ENCODE assay signal across 8 mouse cellular contexts in the genomic region with DNA sequence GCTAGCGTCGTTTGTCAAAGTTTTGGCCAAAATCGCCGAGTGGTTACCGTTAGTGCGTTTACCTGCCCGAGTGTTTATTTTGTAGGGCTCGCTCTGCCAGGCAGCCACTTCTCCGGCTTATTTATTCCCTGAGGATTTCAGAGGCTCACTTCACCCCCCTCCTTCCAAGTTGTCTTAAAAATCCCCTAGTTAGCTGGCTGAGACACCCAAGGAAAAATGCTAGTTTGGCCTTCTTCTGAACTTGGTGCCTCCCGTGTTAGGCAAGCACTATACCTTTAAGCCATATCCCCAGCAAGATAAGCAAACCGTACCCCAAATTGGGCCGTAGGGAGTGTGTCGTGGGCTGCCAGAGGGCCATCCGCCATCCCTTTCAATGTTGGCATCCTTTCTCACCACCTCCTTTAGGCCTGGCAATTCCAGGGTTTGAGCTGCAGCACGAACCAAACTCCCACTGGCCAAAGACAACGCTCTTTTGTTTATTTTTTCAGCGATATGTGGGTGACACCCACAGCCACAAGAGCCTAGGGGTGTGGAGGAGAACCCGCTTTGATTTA. TPM values are rescaled to one million over a fixed set of nuclear protein-coding genes. Genes with fewer than 3 reads are reported as not detected.
DNase-seq lines count a peak whose midpoint lies in the region; ATAC-seq and TF ChIP-seq lines count a peak whose summit lies in the region.

No protein-coding gene starts in this region.

- peaks cover 2% of the 10 kb centered on the region; the same call in 1 of the 2 replicates for H3K36me3 ChIP-seq in ES-E14 (ENCODE audit: control insufficient read depth, insufficient read depth, low read length, poor library complexity, severe bottlenecking)
- peaks cover 2% of the 10 kb centered on the region for H3K36me3 ChIP-seq in embryonic facial prominence, embryonic 13.5 days
- H3K36me3 ChIP-seq in midbrain, embryonic 13.5 days: peaks cover 1% of the 10 kb centered on the region; the same call in 1 of the 2 replicates

- peaks cover 2 to 3% of the 10 kb centered on the region in 2 experiments; a peak in 2 of 4 replicates for H3K4me1 ChIP-seq in ES-E14 (ENCODE audit: control insufficient read depth in 2 of 2, insufficient read depth in 2 of 2, low read length in 2 of 2, poor library complexity in 1 of 2)
- H3K4me1 ChIP-seq in embryonic facial prominence, embryonic 13.5 days: peaks cover 21% of the 10 kb centered on the region
- peaks cover 27% of the 10 kb centered on the region for H3K4me1 ChIP-seq in midbrain, embryonic 13.5 days (replicated peaks)

- 0 out of 2 replicates have a peak, but pooled peaks have one; percentile 12 for ATAC-seq in embryonic facial prominence, embryonic 13.5 days (ENCODE audit: insufficient number of reproducible peaks, insufficient read depth, low FRiP score, low TSS enrichment, low read depth)
- ATAC-seq in midbrain, embryonic 13.5 days: peak; percentile 47; the same call in 1 of the 2 replicates

- peak overlapping the region; percentile 17; the same call in 1 of the 2 replicates for H3K9ac ChIP-seq in ES-E14 (ENCODE audit: insufficient read depth, low read depth, low read length, poor library complexity, severe bottlenecking)
- H3K9ac ChIP-seq in embryonic facial prominence, embryonic 13.5 days: peak overlapping the region; percentile 95
- peak overlapping the region; percentile 91 for H3K9ac ChIP-seq in midbrain, embryonic 13.5 days (replicated peaks)

- H3K4me3 ChIP-seq in ES-E14 (ENCODE audit: insufficient read depth in 1 of 2, low read depth in 1 of 2, low read length in 2 of 2, poor library complexity in 1 of 2, severe bottlenecking in 1 of 2): peak overlapping the region; percentile 30 to 100
- H3K4me3 ChIP-seq in embryonic facial prominence, embryonic 13.5 days: peak overlapping the region; percentile 96
- peak overlapping the region; percentile 92 for H3K4me3 ChIP-seq in midbrain, embryonic 13.5 days (replicated peaks)

- WGBS in embryonic facial prominence, embryonic 13.5 days: 4% methylated on average over 18 of the region's 18 CpGs
- WGBS in midbrain, embryonic 13.5 days: 9% methylated on average over 18 of the region's 18 CpGs

- intact Hi-C loops in heart, postnatal 14 days (cut with DNase I): no loop called here
- intact Hi-C loops in left cerebral cortex, postnatal 25 days (cut with DNase I): loop anchor here (1.0 kb wide), 1 partner anchor 71 kb away; a partner anchor contains a TSS

- H3K27me3 ChIP-seq in embryonic facial prominence, embryonic 13.5 days: 0 out of 2 replicates have a peak, but pooled peaks cover 1% of the 10 kb centered on the region
- H3K27me3 ChIP-seq in midbrain, embryonic 13.5 days: peaks cover 7% of the 10 kb centered on the region; the same call in 1 of the 2 replicates

- H3K4me2 ChIP-seq in embryonic facial prominence, embryonic 13.5 days: peak overlapping the region; percentile 86
- peak overlapping the region; percentile 89 for H3K4me2 ChIP-seq in midbrain, embryonic 13.5 days (replicated peaks)

- in situ Hi-C loops in ES-E14 (cut with MboI; ENCODE audit: low sequenced_read_pairs in 2 of 2, unreplicated experiment in 2 of 2): no loop called here

- no peaks in the 10 kb centered on the region for H3K9me3 ChIP-seq in ES-E14 (ENCODE audit: control insufficient read depth, insufficient read depth, low read depth, low read length)
- no peaks in the 10 kb centered on the region for H3K9me3 ChIP-seq in embryonic facial prominence, embryonic 13.5 days
- no peaks in the 10 kb centered on the region for H3K9me3 ChIP-seq in midbrain, embryonic 13.5 days

- H3K27ac ChIP-seq in ES-E14 (ENCODE audit: insufficient read depth, low read depth, low read length, poor library complexity, severe bottlenecking): no peak overlapping the region
- H3K27ac ChIP-seq in embryonic facial prominence, embryonic 13.5 days: peak overlapping the region; percentile 94
- peak overlapping the region; percentile 36 for H3K27ac ChIP-seq in midbrain, embryonic 13.5 days

- peak; percentile 12 for DNase-seq in gastrocnemius, adult 18-20 months (ENCODE audit: low spot score)
- no peak for DNase-seq in gastrocnemius, adult 8-10 months (ENCODE audit: low spot score in 2 of 2)
- no peak for DNase-seq in ES-E14 (ENCODE audit: low read depth, low spot score)
- DNase-seq in heart, postnatal 14 days: peak; percentile 19 to 28
- DNase-seq in left cerebral cortex, postnatal 25 days (ENCODE audit: low spot score in 2 of 2): peak; percentile 23 to 84
- DNase-seq in thymus, postnatal 10 days (ENCODE audit: low spot score in 2 of 2): no peak

TF ChIP-seq in ES-E14, 5 proteins besides CTCF, POLR2A, EP300 and RAD21:
- TF ChIP-seq HCFC1 (IDR thresholded peaks at IDR 0.05; ENCODE audit: borderline replicate concordance, insufficient read depth, low read length): no peak
- TF ChIP-seq MAFK (IDR thresholded peaks at IDR 0.05; ENCODE audit: insufficient read depth, low read depth, low read length): no peak
- TF ChIP-seq CHD2 (IDR thresholded peaks at IDR 0.05; ENCODE audit: low read depth, low read length): no peak
- TF ChIP-seq ZNF384 (IDR thresholded peaks at IDR 0.05; ENCODE audit: low read depth, low read length): no peak
- no peak for TF ChIP-seq ZC3H11A (IDR thresholded peaks at IDR 0.05; ENCODE audit: borderline replicate concordance, low read depth, low read length)

RNA-seq across cellular contexts. Expression of a gene that starts 0.4 kb away (rescaled TPM):
- total RNA-seq in gastrocnemius, adult 18-20 months (2021): 10 to 100 TPM; 28.7 to 29.5 TPM
- total RNA-seq in gastrocnemius, adult 8-10 months (2022): 10 to 100 TPM in 3 of 4 experiments, 1 to 10 TPM in 1; 5.2 to 26.1 (median 16.9) TPM
- total RNA-seq in ES-E14 (2012; rRNA removed): 0.36 TPM in 1 of 2 replicates, not detected in the other
- 7.7 and 9.4 TPM in 2 replicates for polyA plus RNA-seq in embryonic facial prominence, embryonic 13.5 days (2015; fragmentation: Nextera tagmentation; extraction: Ambion mirVana)
- total RNA-seq in heart, postnatal 14 days (2021): 10 to 100 TPM in 1 of 2 experiments, not detected in 1; 18.9 TPM
- not detected for total RNA-seq in left cerebral cortex, postnatal 25 days (2021)
- 0.15 and 0.20 TPM in 2 replicates for polyA plus RNA-seq in midbrain, embryonic 13.5 days (2015; fragmentation: Nextera tagmentation; extraction: Ambion mirVana)

RNA-seq across cellular contexts. Expression of a gene that starts 0.5 kb away (rescaled TPM):
- 100 to 1,000 TPM; 667 to 772 TPM for total RNA-seq in gastrocnemius, adult 18-20 months (2021)
- total RNA-seq in gastrocnemius, adult 8-10 months (2022): 100 to 1,000 TPM; 597 to 760 (median 703) TPM
- 55.0 and 57.9 TPM in 2 replicates for total RNA-seq in ES-E14 (2012; rRNA removed)
- polyA plus RNA-seq in embryonic facial prominence, embryonic 13.5 days (2015; fragmentation: Nextera tagmentation; extraction: Ambion mirVana): 249 and 258 TPM in 2 replicates
- total RNA-seq in heart, postnatal 14 days (2021): 1,000 to 10,000 TPM; 1,008 to 1,038 TPM
- total RNA-seq in left cerebral cortex, postnatal 25 days (2021): 100 to 1,000 TPM; 199 to 205 TPM
- polyA plus RNA-seq in midbrain, embryonic 13.5 days (2015; fragmentation: Nextera tagmentation; extraction: Ambion mirVana): 260 and 273 TPM in 2 replicates

RNA-seq across cellular contexts. Expression of a gene that starts 37.2 kb away (rescaled TPM):
- 1 to 10 TPM; 1.2 to 2.0 TPM for total RNA-seq in gastrocnemius, adult 18-20 months (2021)
- total RNA-seq in gastrocnemius, adult 8-10 months (2022): 1 to 10 TPM in 3 of 4 experiments, under 1 TPM in 1; 0.56 to 1.3 (median 1.2) TPM
- total RNA-seq in ES-E14 (2012; rRNA removed): not detected in 2 replicates
- polyA plus RNA-seq in embryonic facial prominence, embryonic 13.5 days (2015; fragmentation: Nextera tagmentation; extraction: Ambion mirVana): 1.3 and 2.1 TPM in 2 replicates
- 1 to 10 TPM in 1 of 2 experiments, under 1 TPM in 1; 1.00 to 2.1 TPM for total RNA-seq in heart, postnatal 14 days (2021)
- total RNA-seq in left cerebral cortex, postnatal 25 days (2021): under 1 TPM; 0.34 to 0.43 TPM
- 2.0 and 3.7 TPM in 2 replicates for polyA plus RNA-seq in midbrain, embryonic 13.5 days (2015; fragmentation: Nextera tagmentation; extraction: Ambion mirVana)

RNA-seq across cellular contexts. Expression of a gene that starts 45.2 kb away (rescaled TPM):
- 100 to 1,000 TPM in 1 of 2 experiments, 10 to 100 TPM in 1; 36.1 to 133 TPM for total RNA-seq in gastrocnemius, adult 18-20 months (2021)
- total RNA-seq in gastrocnemius, adult 8-10 months (2022): 10 to 100 TPM; 40.2 to 94.7 (median 71.0) TPM
- 0.63 and 2.2 TPM in 2 replicates for total RNA-seq in ES-E14 (2012; rRNA removed)
- polyA plus RNA-seq in embryonic facial prominence, embryonic 13.5 days (2015; fragmentation: Nextera tagmentation; extraction: Ambion mirVana): 20.6 and 25.2 TPM in 2 replicates
- 100 to 1,000 TPM; 180 to 188 TPM for total RNA-seq in heart, postnatal 14 days (2021)
- total RNA-seq in left cerebral cortex, postnatal 25 days (2021): 100 to 1,000 TPM in 1 of 2 experiments, 10 to 100 TPM in 1; 70.0 to 130 TPM
- 17.0 and 23.0 TPM in 2 replicates for polyA plus RNA-seq in midbrain, embryonic 13.5 days (2015; fragmentation: Nextera tagmentation; extraction: Ambion mirVana)

Comparison
In these comparisons a context has a peak if more than half of its experiments do, and no peak if none do; other contexts are left out.
1. DNase-seq: peak in gastrocnemius, adult 18-20 months (single experiment), heart, postnatal 14 days (2 of 2) and left cerebral cortex, postnatal 25 days (2 of 2); none in gastrocnemius, adult 8-10 months (0 of 2), ES-E14 (single experiment) and thymus, postnatal 10 days (0 of 2).
2. H3K9ac ChIP-seq: peak in every context shown above with its lines; median percentile 95 in embryonic facial prominence, embryonic 13.5 days; 91 in midbrain, embryonic 13.5 days; 17 in ES-E14.
3. Peak in every context shown above with its lines, with median percentiles within 50 percentile points of each other: H3K4me3 ChIP-seq.